ENCODE assay signal across 10 mouse cellular contexts in the genomic region with DNA sequence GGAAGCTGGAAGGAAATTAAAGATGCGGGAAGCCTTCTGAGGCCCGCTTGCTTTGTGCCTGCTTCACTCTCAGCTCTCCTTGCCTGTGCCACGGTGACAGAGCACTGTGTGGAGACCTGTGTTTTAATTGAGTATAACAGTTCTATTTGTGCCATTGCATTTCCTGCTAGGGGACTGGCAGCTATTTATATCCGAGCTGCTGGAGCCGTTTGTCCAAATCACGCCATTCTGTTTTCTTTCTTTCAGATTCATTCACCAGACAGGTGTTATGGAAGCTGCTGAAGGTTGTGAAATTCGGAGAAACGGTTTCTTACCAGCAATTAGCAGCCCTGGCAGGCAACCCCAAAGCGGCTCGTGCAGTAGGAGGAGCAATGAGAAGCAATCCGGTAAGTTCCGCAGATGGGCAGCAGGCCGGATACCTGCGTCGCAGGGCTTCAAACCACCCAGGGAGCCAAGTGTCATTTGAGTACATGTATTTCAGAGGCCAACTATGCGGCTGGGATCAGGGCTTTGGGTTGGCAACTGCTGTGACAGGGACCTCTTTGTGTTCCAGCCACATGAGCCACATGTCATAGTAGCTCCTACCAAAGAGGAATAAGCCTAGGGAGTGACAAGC.
DNase-seq lines count a peak whose midpoint lies in the region; ATAC-seq and TF ChIP-seq lines count a peak whose summit lies in the region.
"Had no signal": no experiment of that assay in that cellular context is flagged by ENCODE, and none has a peak within 500 bp of the region (broad histone marks: within the 10 kb centered on the region; RNA-seq: fewer than 3 reads in every experiment).

No protein-coding gene starts in this region.

- ATAC-seq in hindbrain, embryonic 11.5 days (ENCODE audit: low FRiP score), result no peak
- ATAC-seq in midbrain, embryonic 13.5 days, result 0 out of 2 replicates have a peak, but pooled peaks have one; percentile 4
- no peak for ATAC-seq in kidney, embryonic 16.5 days (ENCODE audit: low FRiP score, low TSS enrichment)

- TF ChIP-seq CTCF in cerebellum, adult 2 months (IDR thresholded peaks at IDR 0.05; ENCODE audit: borderline replicate concordance, insufficient read depth, low read depth, low read length), result no peak

- DNase-seq in hindbrain, embryonic 10.5 days (ENCODE audit: low spot score), result no peak
- no peak for DNase-seq in hindbrain, embryonic 11.5 days (ENCODE audit: low spot score)
- peak; percentile 56 to 59 for DNase-seq in cerebellum, adult 2 months
- DNase-seq in gastrocnemius, postnatal 14 days, result peak; percentile 24
- DNase-seq in ovary, adult 18-20 months (ENCODE audit: low spot score), result no peak
- DNase-seq in kidney, postnatal 10 days, result no peak

- no peak overlapping the region for H3K4me3 ChIP-seq in hindbrain, embryonic 10.5 days
- no peak overlapping the region for H3K4me3 ChIP-seq in hindbrain, embryonic 11.5 days (ENCODE audit: low read depth, low read length)
- peak overlapping the region; percentile 30 for H3K4me3 ChIP-seq in cerebellum, adult 2 months (replicated peaks; ENCODE audit: insufficient read depth, low read depth, low read length)
- no peak overlapping the region for H3K4me3 ChIP-seq in midbrain, embryonic 13.5 days (replicated peaks)
- no peak overlapping the region for H3K4me3 ChIP-seq in kidney, embryonic 16.5 days (ENCODE audit: low read length)
- H3K4me3 ChIP-seq: embryonic facial prominence, embryonic 12.5 days; stomach, embryonic 15.5 days had no signal

- peaks cover 16% of the 10 kb centered on the region for H3K4me1 ChIP-seq in hindbrain, embryonic 10.5 days (replicated peaks)
- H3K4me1 ChIP-seq in hindbrain, embryonic 11.5 days (replicated peaks; ENCODE audit: control insufficient read depth, insufficient read depth, low read length), result no peaks in the 10 kb centered on the region
- peaks cover 8% of the 10 kb centered on the region for H3K4me1 ChIP-seq in cerebellum, adult 2 months (ENCODE audit: control insufficient read depth, insufficient read depth, low read length)
- H3K4me1 ChIP-seq in midbrain, embryonic 13.5 days (replicated peaks), result peaks cover 17% of the 10 kb centered on the region
- no peaks in the 10 kb centered on the region for H3K4me1 ChIP-seq in kidney, embryonic 16.5 days (ENCODE audit: insufficient read depth, low read length)
- H3K4me1 ChIP-seq: stomach, embryonic 15.5 days had no signal

- H3K9ac ChIP-seq in hindbrain, embryonic 11.5 days (ENCODE audit: low read depth, low read length), result no peak overlapping the region
- no peak overlapping the region for H3K9ac ChIP-seq in midbrain, embryonic 13.5 days (replicated peaks)
- no peak overlapping the region for H3K9ac ChIP-seq in kidney, embryonic 16.5 days (replicated peaks; ENCODE audit: low read length)
- H3K9ac ChIP-seq: embryonic facial prominence, embryonic 12.5 days; stomach, embryonic 15.5 days had no signal

- H3K27me3 ChIP-seq in hindbrain, embryonic 10.5 days (ENCODE audit: insufficient read depth, poor library complexity, severe bottlenecking), result no peaks in the 10 kb centered on the region
- H3K27me3 ChIP-seq in hindbrain, embryonic 11.5 days (ENCODE audit: control insufficient read depth, insufficient read depth, low read length), result no peaks in the 10 kb centered on the region
- H3K27me3 ChIP-seq in cerebellum, adult 2 months (ENCODE audit: control insufficient read depth, insufficient read depth, low read length), result no peaks in the 10 kb centered on the region; the same call in 1 of the 2 replicates
- H3K27me3 ChIP-seq in midbrain, embryonic 13.5 days, result 0 out of 2 replicates have a peak, but pooled peaks cover 2% of the 10 kb centered on the region
- no peaks in the 10 kb centered on the region for H3K27me3 ChIP-seq in kidney, embryonic 16.5 days (ENCODE audit: insufficient read depth, low read length)
- H3K27me3 ChIP-seq: embryonic facial prominence, embryonic 12.5 days; stomach, embryonic 15.5 days had no signal

- H3K27ac ChIP-seq in hindbrain, embryonic 10.5 days, result peak overlapping the region; percentile 64; the same call in 1 of the 2 replicates
- H3K27ac ChIP-seq in hindbrain, embryonic 11.5 days (ENCODE audit: low read depth, low read length), result no peak overlapping the region
- H3K27ac ChIP-seq in cerebellum, adult 2 months (ENCODE audit: insufficient read depth, low read length), result no peak overlapping the region
- peak overlapping the region; percentile 26 for H3K27ac ChIP-seq in midbrain, embryonic 13.5 days
- no peak overlapping the region for H3K27ac ChIP-seq in kidney, embryonic 16.5 days (ENCODE audit: low read length)
- H3K27ac ChIP-seq: embryonic facial prominence, embryonic 12.5 days; stomach, embryonic 15.5 days had no signal

- H3K4me2 ChIP-seq in hindbrain, embryonic 11.5 days (replicated peaks; ENCODE audit: low read depth, low read length), result no peak overlapping the region
- H3K4me2 ChIP-seq in midbrain, embryonic 13.5 days (replicated peaks), result no peak overlapping the region
- H3K4me2 ChIP-seq in kidney, embryonic 16.5 days (replicated peaks; ENCODE audit: low read depth, low read length), result no peak overlapping the region
- H3K4me2 ChIP-seq: embryonic facial prominence, embryonic 12.5 days; stomach, embryonic 15.5 days had no signal

- H3K9me3 ChIP-seq in hindbrain, embryonic 10.5 days, result no peaks in the 10 kb centered on the region
- no peaks in the 10 kb centered on the region for H3K9me3 ChIP-seq in hindbrain, embryonic 11.5 days (ENCODE audit: control insufficient read depth, low read length)
- H3K9me3 ChIP-seq in midbrain, embryonic 13.5 days, result no peaks in the 10 kb centered on the region
- H3K9me3 ChIP-seq in kidney, embryonic 16.5 days (ENCODE audit: low read length), result no peaks in the 10 kb centered on the region
- H3K9me3 ChIP-seq: embryonic facial prominence, embryonic 12.5 days; stomach, embryonic 15.5 days had no signal

- WGBS in hindbrain, embryonic 10.5 days, result 79% methylated on average over 16 of the region's 16 CpGs
- WGBS in hindbrain, embryonic 11.5 days, result 73% methylated on average over 16 of the region's 16 CpGs
- WGBS in cerebellum, adult 2 months, result 10% methylated on average over 16 of the region's 16 CpGs
- WGBS in midbrain, embryonic 13.5 days, result 73% methylated on average over 16 of the region's 16 CpGs
- WGBS in kidney, embryonic 16.5 days, result 76% methylated on average over 16 of the region's 16 CpGs

- intact Hi-C loops in gastrocnemius, postnatal 14 days (cut with DNase I; ENCODE audit: low total_unique reads), result no loop called here

- TF ChIP-seq POLR2A in cerebellum, adult 2 months (IDR thresholded peaks at IDR 0.05; ENCODE audit: borderline replicate concordance, insufficient read depth, low read length), result no peak

- H3K36me3 ChIP-seq in hindbrain, embryonic 10.5 days, result no peaks in the 10 kb centered on the region
- no peaks in the 10 kb centered on the region for H3K36me3 ChIP-seq in hindbrain, embryonic 11.5 days (ENCODE audit: control insufficient read depth, insufficient read depth, low read length)
- no peaks in the 10 kb centered on the region for H3K36me3 ChIP-seq in midbrain, embryonic 13.5 days
- no peaks in the 10 kb centered on the region for H3K36me3 ChIP-seq in kidney, embryonic 16.5 days (ENCODE audit: insufficient read depth, low read length)
- H3K36me3 ChIP-seq: embryonic facial prominence, embryonic 12.5 days; stomach, embryonic 15.5 days had no signal

Comparison
In these comparisons a context has a peak if more than half of its experiments do, and no peak if none do; other contexts are left out.
1. H3K27ac ChIP-seq: peak in hindbrain, embryonic 10.5 days (single experiment) and midbrain, embryonic 13.5 days (single experiment); none in hindbrain, embryonic 11.5 days (single experiment), cerebellum, adult 2 months (single experiment) and kidney, embryonic 16.5 days (single experiment).
2. DNase-seq: peak in cerebellum, adult 2 months (2 of 2) and gastrocnemius, postnatal 14 days (single experiment); none in hindbrain, embryonic 10.5 days (single experiment), hindbrain, embryonic 11.5 days (single experiment), ovary, adult 18-20 months (single experiment) and kidney, postnatal 10 days (single experiment).